Mouse (Mus musculus) midbrain, embryonic 11.5 days (tissue): ENCODE results near the gene Hspb6. TPM values are rescaled to one million over a fixed set of nuclear protein-coding genes. Genes with fewer than 3 reads are reported as not detected.
A peak's percentile ranks its signal among the peaks of the same experiment; 100 is the strongest.

ENCODE experiments used
- ATAC-seq: fragments of 200-750 bp; cut with Nextera tagmentation; 2 replicates; pipeline ENCODE4 v1.8.0; 2017; ENCODE audit warnings: moderate TSS enrichment, moderate library complexity; ENCODE audit not compliant: low FRiP score
- DNase-seq: peaks from one replicate; pipeline ENCODE4 v3.0.0; 2015; ENCODE audit warnings: low spot score; ENCODE audit errors: missing footprints
- H3K27ac ChIP-seq: fragments of 300-500 bp; sonication (generic); 2 replicates; pipeline ENCODE4 v1.5.1; 2014; ENCODE audit warnings: low read depth, low read length
- H3K27me3 ChIP-seq: fragments of 300-500 bp; sonication (generic); 2 replicates; pipeline ENCODE4 v1.6.1; 2014; ENCODE audit warnings: mild to moderate bottlenecking, low read length, moderate library complexity, mixed read lengths; ENCODE audit not compliant: control insufficient read depth, insufficient read depth
- H3K36me3 ChIP-seq: fragments of 300-500 bp; sonication (generic); 2 replicates; pipeline ENCODE4 v1.6.1; 2014; ENCODE audit warnings: mild to moderate bottlenecking, low read length, moderate library complexity, mixed read lengths; ENCODE audit not compliant: control insufficient read depth, insufficient read depth
- H3K4me1 ChIP-seq: fragments of 300-500 bp; sonication (generic); 2 replicates; pipeline ENCODE4 v1.6.1; 2014; ENCODE audit warnings: low read length; ENCODE audit not compliant: control insufficient read depth, insufficient read depth
- H3K4me2 ChIP-seq: fragments of 300-500 bp; sonication (generic); 2 replicates; pipeline ENCODE4 v1.6.1; 2014; ENCODE audit warnings: mild to moderate bottlenecking, moderate library complexity
- H3K4me3 ChIP-seq: fragments of 300-500 bp; sonication (generic); 2 replicates; pipeline ENCODE4 v1.5.1; 2014; ENCODE audit warnings: low read depth, low read length
- H3K9ac ChIP-seq: fragments of 300-500 bp; sonication (generic); 2 replicates; pipeline ENCODE4 v1.6.1; 2014; ENCODE audit warnings: low read length
- H3K9me3 ChIP-seq: fragments of 300-500 bp; sonication (generic); 2 replicates; pipeline ENCODE4 v1.6.1; 2016; ENCODE audit warnings: low read length; ENCODE audit not compliant: control insufficient read depth
- WGBS: fragments of 180-500 bp; shearing (Covaris S2); extraction: QIAGEN DNeasy Blood & Tissue Kit; methylation state at CpG from one replicate; pipeline ENCODE4 v1.1.7; 2014; 5-methylcytosine and 5-hydroxymethylcytosine counted together
- polyA plus RNA-seq: library from polyadenylated mRNA; unstranded; fragments of >200 nt; fragmentation: Nextera tagmentation; extraction: Ambion mirVana; gene quantifications from 2 replicates; pipeline ENCODE4 v1.2.1, GENCODE M21; 2014

The Hspb6 gene
- polyA plus RNA-seq, 1 experiment from 2014 or later: 4.2 TPM

- WGBS: under 1% methylated on average over 54 of the region's 68 CpGs
- Histone ChIP-seq H3K4me3 (peak within 1 kb of the TSS; percentile 96), H3K4me2 (peak within 1 kb of the TSS; percentile 86), H3K27ac (peak within 1 kb of the TSS; percentile 81), H3K36me3 (peaks cover 15% of the 10 kb centered on the region; the same call in 1 of the 2 replicates), H3K27me3 (no peaks in the 10 kb centered on the region), H3K4me1 (peaks cover 17% of the 10 kb centered on the region), H3K9ac (peak within 1 kb of the TSS; percentile 97), H3K9me3 (no peaks in the 10 kb centered on the region)
- DNase-seq (peak; percentile 99), ATAC-seq (peak; percentile 97)
Measured at GRCm38 (mm10) chr7:30588676-30589434, 36.9 kb downstream of the Hspb6 start, which contains the start of gene Kmt2b. TSS of gene Kmt2b (minus strand) at chr7:30588726.

GRCm38 (mm10) chr7:30589435-30590301 is 37.7 kb downstream of the Hspb6 start:
- Histone ChIP-seq H3K27ac (peak overlapping the region; percentile 81), H3K36me3 (peaks cover 12% of the 10 kb centered on the region; the same call in 1 of the 2 replicates), H3K9ac (peak overlapping the region; percentile 71), H3K27me3 (no peaks in the 10 kb centered on the region), H3K4me2 (peak overlapping the region; percentile 77), H3K4me1 (peaks cover 17% of the 10 kb centered on the region), H3K9me3 (no peaks in the 10 kb centered on the region), H3K4me3 (peak overlapping the region; percentile 96)
- peak; percentile 64 for ATAC-seq
- peak; percentile 99 for DNase-seq
- WGBS: 33% methylated on average over 39 of the region's 40 CpGs

- no peak overlapping the region for H3K9ac ChIP-seq
- ATAC-seq (no peak), DNase-seq (no peak)
- no peaks in the 10 kb centered on the region for H3K27me3 ChIP-seq
- no peak overlapping the region for H3K4me3 ChIP-seq
- H3K27ac ChIP-seq: no peak overlapping the region
- peaks cover 6% of the 10 kb centered on the region; the same call in 1 of the 2 replicates for H3K36me3 ChIP-seq
- peaks cover 17% of the 10 kb centered on the region for H3K4me1 ChIP-seq
- WGBS: 87% methylated on average over 9 of the region's 9 CpGs
- H3K4me2 ChIP-seq: no peak overlapping the region
- H3K9me3 ChIP-seq: no peaks in the 10 kb centered on the region
Measured at GRCm38 (mm10) chr7:30590927-30591604, 39.1 kb downstream of the Hspb6 start.

- Histone ChIP-seq H3K4me2 (no peak overlapping the region), H3K27me3 (no peaks in the 10 kb centered on the region), H3K27ac (no peak overlapping the region), H3K9me3 (no peaks in the 10 kb centered on the region), H3K9ac (no peak overlapping the region), H3K4me1 (peaks cover 17% of the 10 kb centered on the region), H3K4me3 (no peak overlapping the region), H3K36me3 (peaks cover 1% of the 10 kb centered on the region; the same call in 1 of the 2 replicates)
- DNase-seq (no peak), ATAC-seq (no peak)
- WGBS: 39% methylated on average over 4 of the region's 4 CpGs
Measured at GRCm38 (mm10) chr7:30591605-30591951, 39.6 kb downstream of the Hspb6 start.

GRCm38 (mm10) chr7:30592772-30593423 is 40.9 kb downstream of the Hspb6 start:
- DNase-seq (peak; percentile 62), ATAC-seq (no peak)
- Histone ChIP-seq H3K9ac (no peak overlapping the region), H3K36me3 (no peaks in the 10 kb centered on the region), H3K4me1 (peaks cover 5% of the 10 kb centered on the region; the same call in 1 of the 2 replicates), H3K4me3 (no peak overlapping the region), H3K4me2 (no peak overlapping the region), H3K9me3 (no peaks in the 10 kb centered on the region), H3K27me3 (no peaks in the 10 kb centered on the region), H3K27ac (no peak overlapping the region)
- WGBS: 65% methylated on average over 5 of the region's 5 CpGs

- Histone ChIP-seq H3K36me3 (no peaks in the 10 kb centered on the region), H3K4me3 (no peak overlapping the region), H3K27ac (no peak overlapping the region), H3K4me1 (peaks cover 5% of the 10 kb centered on the region; the same call in 1 of the 2 replicates), H3K9me3 (no peaks in the 10 kb centered on the region), H3K4me2 (no peak overlapping the region), H3K9ac (no peak overlapping the region), H3K27me3 (no peaks in the 10 kb centered on the region)
- WGBS: 79% methylated on average over 10 of the region's 10 CpGs
- ATAC-seq: no peak
- DNase-seq: peak; percentile 26
Measured at GRCm38 (mm10) chr7:30593579-30594509, 41.9 kb downstream of the Hspb6 start.

- no peak overlapping the region for H3K4me2 ChIP-seq
- 73% methylated on average over 4 of the region's 4 CpGs for WGBS
- peak; percentile 12 for DNase-seq
- peaks cover 5% of the 10 kb centered on the region; the same call in 1 of the 2 replicates for H3K4me1 ChIP-seq
- ATAC-seq: no peak
- H3K36me3 ChIP-seq: no peaks in the 10 kb centered on the region
- H3K27ac ChIP-seq: no peak overlapping the region
- no peaks in the 10 kb centered on the region for H3K27me3 ChIP-seq
- no peak overlapping the region for H3K4me3 ChIP-seq
- no peaks in the 10 kb centered on the region for H3K9me3 ChIP-seq
- H3K9ac ChIP-seq: no peak overlapping the region
Measured at GRCm38 (mm10) chr7:30594510-30595024, 42.6 kb downstream of the Hspb6 start.
